In the genomic region with DNA sequence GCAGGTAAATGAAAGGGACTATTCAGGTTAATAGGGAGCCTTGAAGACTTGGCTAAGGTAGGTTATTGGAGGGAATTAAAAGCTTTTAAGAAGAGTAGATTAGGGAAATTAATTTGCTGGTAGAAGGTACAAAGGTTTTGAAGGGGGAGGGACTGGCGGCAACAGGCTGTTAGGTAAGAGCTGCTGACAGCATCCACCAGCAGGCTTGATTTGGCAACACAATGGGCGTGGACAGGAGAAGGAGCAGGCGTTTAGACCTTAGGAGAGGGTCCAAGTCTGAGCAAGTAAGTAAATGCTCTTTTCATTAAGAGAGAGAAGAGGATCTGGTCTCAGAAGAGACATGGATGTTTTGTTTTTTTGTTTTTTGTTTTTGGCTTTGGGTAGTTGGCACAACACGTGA, we compare ENCODE assay signal across 15 mouse cellular contexts. TPM values are rescaled to one million over a fixed set of nuclear protein-coding genes. Genes with fewer than 3 reads are reported as not detected.
DNase-seq lines count a peak whose midpoint lies in the region; TF ChIP-seq lines count a peak whose summit lies in the region.
"Had no signal": no experiment of that assay in that cellular context is flagged by ENCODE, and none has a peak within 500 bp of the region (broad histone marks: within the 10 kb centered on the region; RNA-seq: fewer than 3 reads in every experiment).

No protein-coding gene starts in this region.

- no peak for TF ChIP-seq POLR2A in kidney, adult 2 months (IDR thresholded peaks at IDR 0.05; ENCODE audit: low read depth, low read length)
- no peak for TF ChIP-seq POLR2A in small intestine, adult 2 months (IDR thresholded peaks at IDR 0.05; ENCODE audit: low read depth, low read length)

- no peak for TF ChIP-seq CTCF in kidney, adult 2 months (conservative IDR thresholded peaks at IDR 0.05; ENCODE audit: insufficient read depth, insufficient read length, low read depth, low read length)
- TF ChIP-seq CTCF in small intestine, adult 2 months (IDR thresholded peaks at IDR 0.05; ENCODE audit: extremely low read depth, insufficient read length, insufficient replicate concordance, low read depth, low read length) = no peak

- DNase-seq in adrenal gland, postnatal 10 days = peak; percentile 59
- DNase-seq in adrenal gland, postnatal 25 days = no peak
- DNase-seq in kidney, adult 2 months = peak; percentile 83
- no peak for DNase-seq in kidney, postnatal 4 days
- peak; percentile 64 to 90 for DNase-seq in kidney, postnatal 25 days
- DNase-seq in embryo, embryonic 10 days (ENCODE audit: low spot score) = no peak
- DNase-seq in right cerebral cortex, postnatal 4 days = no peak
- DNase-seq: gastrocnemius, postnatal 14 days; thymus, adult 2 months had no signal

- H3K27ac ChIP-seq in kidney, adult 2 months (ENCODE audit: insufficient read depth, low read depth, low read length) = no peak overlapping the region
- H3K27ac ChIP-seq in small intestine, adult 2 months (ENCODE audit: insufficient read depth, low read depth, low read length) = peak overlapping the region; percentile 59
- H3K27ac ChIP-seq: hindbrain, embryonic 12.5 days; layer of hippocampus, adult 2 months; liver, embryonic 15.5 days; midbrain, embryonic 12.5 days had no signal

- no peak overlapping the region for H3K4me3 ChIP-seq in kidney, adult 2 months (ENCODE audit: insufficient read depth, low read depth, low read length)
- no peak overlapping the region for H3K4me3 ChIP-seq in small intestine, adult 2 months (ENCODE audit: low read depth, low read length)
- H3K4me3 ChIP-seq: hindbrain, embryonic 12.5 days; layer of hippocampus, adult 2 months; liver, embryonic 15.5 days; midbrain, embryonic 12.5 days had no signal

- no peaks in the 10 kb centered on the region for H3K27me3 ChIP-seq in kidney, adult 2 months (replicated peaks; ENCODE audit: control insufficient read depth, insufficient read depth, low read length)
- H3K27me3 ChIP-seq in small intestine, adult 2 months (ENCODE audit: control insufficient read depth, insufficient read depth, low read length) = no peaks in the 10 kb centered on the region

- H3K36me3 ChIP-seq in kidney, adult 2 months (ENCODE audit: control insufficient read depth, insufficient read depth, low read length) = no peaks in the 10 kb centered on the region
- H3K36me3 ChIP-seq in small intestine, adult 2 months (ENCODE audit: control insufficient read depth, insufficient read depth, low read length) = no peaks in the 10 kb centered on the region
- H3K36me3 ChIP-seq: G1E; hindbrain, embryonic 12.5 days; liver, embryonic 15.5 days; midbrain, embryonic 12.5 days had no signal

- peaks cover 4% of the 10 kb centered on the region for H3K4me1 ChIP-seq in kidney, adult 2 months (ENCODE audit: control insufficient read depth, insufficient read depth, low read length)
- H3K4me1 ChIP-seq in small intestine, adult 2 months (ENCODE audit: control insufficient read depth, insufficient read depth, insufficient read length, low read length) = peaks cover 31% of the 10 kb centered on the region

- 57% methylated on average over 4 of the region's 4 CpGs for WGBS in kidney, adult 2 months
- 22% methylated on average over 4 of the region's 4 CpGs for WGBS in small intestine, adult 2 months

RNA-seq across cellular contexts. Expression of a gene that starts 3.1 kb away (rescaled TPM):
- total RNA-seq in adrenal gland, postnatal 10 days (2021) = 10 to 100 TPM; 46.5 to 52.0 TPM
- total RNA-seq in adrenal gland, postnatal 25 days (2021) = 64.0 and 72.0 TPM in 2 replicates
- polyA plus RNA-seq in kidney, adult 2 months (2012; rRNA removed) = 23.8 and 27.3 TPM in 2 replicates
- polyA plus RNA-seq in small intestine, adult 2 months (2012; rRNA removed) = 13.0 and 29.1 TPM in 2 replicates
- polyA plus RNA-seq: G1E had no signal

Comparison
In these comparisons a context has a peak if more than half of its experiments do, and no peak if none do; other contexts are left out.
1. DNase-seq: peak in adrenal gland, postnatal 10 days (single experiment), kidney, adult 2 months (single experiment) and kidney, postnatal 25 days (2 of 2); none in adrenal gland, postnatal 25 days (single experiment), kidney, postnatal 4 days (0 of 2), embryo, embryonic 10 days (single experiment) and right cerebral cortex, postnatal 4 days (single experiment).